Mouse (Mus musculus) olfactory bulb, adult 2 months (tissue): ENCODE results near the gene Agps. TPM values are rescaled to one million over a fixed set of nuclear protein-coding genes. Genes with fewer than 3 reads are reported as not detected.

Experiments
- H3K27ac ChIP-seq: fragments of 200-500 bp; 2 replicates; pipeline ENCODE4 v1.5.1; 2012; ENCODE audit warnings: low read depth, low read length; ENCODE audit not compliant: insufficient read depth
- H3K4me1 ChIP-seq: fragments of 200-500 bp; 2 replicates; pipeline ENCODE4 v1.6.1; 2012; ENCODE audit warnings: low read length; ENCODE audit not compliant: control insufficient read depth, insufficient read depth
- H3K4me3 ChIP-seq: fragments of 200-500 bp; 2 replicates; pipeline ENCODE4 v1.5.1; 2012; ENCODE audit warnings: mild to moderate bottlenecking, low read depth, low read length, moderate library complexity; ENCODE audit not compliant: insufficient read depth
- CTCF ChIP-seq: fragments of 200-500 bp; IDR thresholded peaks from 2 replicates; pipeline ENCODE4 v1.5.1; 2012; ENCODE audit warnings: low read depth, mild to moderate bottlenecking, low read length, moderate library complexity; ENCODE audit not compliant: insufficient read depth
- POLR2A ChIP-seq: fragments of 200-500 bp; IDR thresholded peaks from 2 replicates; pipeline ENCODE4 v1.6.1; 2012; ENCODE audit warnings: mild to moderate bottlenecking, low read depth, low read length, moderate library complexity; ENCODE audit not compliant: insufficient read depth
- WGBS: fragments of 180-500 bp; shearing (Covaris S2); methylation state at CpG from one replicate; pipeline ENCODE4 v1.1.7; 2018; 5-methylcytosine and 5-hydroxymethylcytosine counted together
- polyA plus RNA-seq: library from polyadenylated mRNA; stranded (reverse); fragments of >200 nt; gene quantifications from 2 replicates; pipeline ENCODE4 v1.2.4, GENCODE M21; 2012; ENCODE audit warnings: low replicate concordance; ENCODE audit not compliant: missing spikeins, insufficient read depth, insufficient read length

The Agps gene
- polyA plus RNA-seq, 1 experiment: not detected

DNA sequence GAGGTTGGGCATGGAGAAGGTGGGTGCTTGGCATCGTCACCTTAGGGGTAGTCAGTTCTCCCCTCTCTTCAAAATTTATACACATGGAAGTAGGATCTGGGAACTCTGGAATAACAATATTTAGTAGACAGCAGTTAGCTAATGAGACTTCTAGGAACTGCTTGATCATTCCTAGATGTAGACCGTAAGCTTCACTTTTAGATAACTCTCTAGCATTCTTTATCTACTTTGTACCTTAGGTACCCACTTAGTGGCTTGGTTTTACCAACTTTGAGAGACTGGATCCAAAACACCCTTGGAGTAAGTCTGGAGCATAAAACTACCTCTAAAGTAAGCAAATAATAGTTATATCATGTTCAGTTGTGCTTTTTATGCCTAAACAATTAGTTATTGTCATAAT lies 20.5 kb downstream of the Agps start:
- 99% methylated on average over 2 of the region's 2 CpGs for WGBS
- H3K27ac ChIP-seq: no peak overlapping the region
- no peak overlapping the region for H3K4me3 ChIP-seq
- TF ChIP-seq CTCF (no peak), POLR2A (no peak)
- H3K4me1 ChIP-seq: no peaks in the 10 kb centered on the region

DNA sequence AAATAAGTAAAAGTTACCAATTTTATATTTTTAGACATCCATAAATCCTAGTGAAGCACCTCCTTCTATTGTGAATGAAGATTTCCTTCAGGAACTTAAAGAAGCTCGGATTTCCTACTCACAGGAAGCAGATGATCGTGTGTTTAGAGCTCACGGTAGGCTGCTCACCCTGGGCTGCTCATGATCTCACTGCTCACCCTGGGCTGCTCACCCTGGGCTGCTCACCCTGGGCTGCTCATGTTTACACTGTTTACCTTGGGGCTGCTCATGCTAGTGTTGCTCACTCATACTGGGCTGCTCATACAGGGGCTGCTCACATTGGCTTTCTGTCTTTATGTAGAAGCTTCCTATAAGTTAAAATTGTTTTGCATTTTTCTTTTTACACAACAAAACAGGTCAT lies 22.2 kb downstream of the Agps start:
- 78% methylated on average over 3 of the region's 3 CpGs for WGBS
- no peak for TF ChIP-seq POLR2A
- no peak for TF ChIP-seq CTCF
- no peaks in the 10 kb centered on the region for H3K4me1 ChIP-seq
- H3K4me3 ChIP-seq: no peak overlapping the region
- no peak overlapping the region for H3K27ac ChIP-seq

DNA sequence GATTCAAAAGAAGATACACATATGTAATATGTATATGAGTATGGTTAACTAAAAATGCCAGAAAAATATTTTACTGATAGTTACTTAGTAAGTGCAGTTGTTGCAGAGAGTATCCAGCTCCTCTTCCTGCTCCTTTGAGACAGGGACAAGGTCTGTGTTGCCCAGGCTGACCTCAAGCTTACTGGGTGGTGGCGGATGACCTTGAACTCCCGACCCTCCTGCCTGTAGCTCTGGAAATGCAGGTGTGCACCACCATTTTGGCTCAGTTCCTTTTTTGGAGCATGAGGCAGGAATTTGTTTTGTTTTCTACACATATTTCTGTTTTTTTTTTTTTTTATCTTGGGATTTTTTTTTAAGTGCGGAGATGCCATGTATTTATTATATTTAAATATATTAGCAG lies 29.1 kb downstream of the Agps start:
- no peak overlapping the region for H3K4me3 ChIP-seq
- H3K4me1 ChIP-seq: no peaks in the 10 kb centered on the region
- no peak overlapping the region for H3K27ac ChIP-seq
- TF ChIP-seq CTCF (no peak), POLR2A (no peak)
- 94% methylated on average over 3 of the region's 3 CpGs for WGBS

DNA sequence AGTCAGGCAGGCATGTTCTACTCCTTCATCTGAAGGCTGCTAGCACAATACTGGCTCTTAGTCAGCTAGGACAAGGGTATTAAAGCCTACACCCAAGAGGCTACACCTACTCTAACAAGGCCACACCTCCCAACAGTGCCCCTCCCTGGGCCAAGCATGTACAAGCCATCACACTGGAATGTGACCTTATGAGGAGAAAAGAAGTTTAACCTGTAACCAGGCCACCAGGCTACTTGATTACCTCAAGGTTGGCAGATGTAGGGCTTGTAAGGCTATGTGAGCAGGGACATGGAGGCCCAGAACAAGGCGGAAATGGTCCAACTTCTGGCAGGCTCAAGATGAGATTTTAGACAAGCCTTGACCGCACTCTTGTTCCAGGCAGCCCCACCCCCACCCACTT lies 37.6 kb downstream of the Agps start:
- Histone ChIP-seq H3K27ac (no peak overlapping the region), H3K4me3 (no peak overlapping the region), H3K4me1 (no peaks in the 10 kb centered on the region)
- 84% methylated on average over 2 of the region's 2 CpGs for WGBS
- TF ChIP-seq POLR2A (no peak), CTCF (no peak)

DNA sequence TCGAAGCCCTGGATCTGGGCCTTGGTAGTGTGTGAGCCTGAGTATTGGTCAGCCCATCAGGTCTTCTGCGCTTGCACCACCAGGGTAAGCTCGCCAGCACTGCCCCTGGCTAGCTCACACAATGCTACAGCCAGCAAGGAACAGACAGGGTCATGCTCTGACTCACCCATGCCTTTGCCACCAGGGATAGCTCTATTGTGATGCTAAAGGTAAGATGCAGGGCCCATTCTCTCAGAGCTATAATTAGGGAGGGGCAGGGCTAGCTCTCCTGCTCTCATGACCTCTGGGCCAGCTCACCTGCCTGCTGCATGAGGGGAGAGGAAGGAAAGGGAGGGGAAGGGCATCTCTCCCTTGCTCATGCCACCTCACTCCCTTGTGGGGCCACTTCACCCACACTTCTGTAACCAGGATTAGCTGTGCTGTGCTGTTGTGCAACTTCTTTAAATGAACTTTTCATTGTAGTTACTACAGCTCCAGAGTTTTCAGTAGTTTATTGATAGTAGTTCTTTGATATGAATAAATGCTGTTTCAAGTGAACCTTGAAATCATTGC lies 42.1 kb downstream of the Agps start:
- no peaks in the 10 kb centered on the region for H3K4me1 ChIP-seq
- 72% methylated on average over 3 of the region's 3 CpGs for WGBS
- H3K27ac ChIP-seq: no peak overlapping the region
- no peak overlapping the region for H3K4me3 ChIP-seq
- TF ChIP-seq CTCF (no peak), POLR2A (no peak)

DNA sequence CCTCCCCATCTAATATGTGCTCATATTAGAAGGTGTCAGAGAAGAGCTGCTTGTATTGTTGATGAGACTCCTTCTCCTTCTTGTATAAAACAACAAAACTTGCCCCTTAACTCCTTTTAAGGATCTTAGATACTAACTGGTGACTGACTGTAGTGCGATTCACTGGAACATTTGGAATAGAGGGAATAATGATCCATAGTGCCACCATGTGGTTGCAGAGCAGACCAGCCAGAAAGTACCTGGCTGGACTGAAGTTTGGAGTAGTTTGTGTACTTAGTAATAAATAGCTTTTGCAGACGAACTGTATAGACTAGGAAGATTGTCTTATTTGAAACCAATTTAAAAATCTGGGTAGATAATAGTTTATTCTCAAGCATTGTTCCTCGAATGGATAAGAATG lies 47.8 kb downstream of the Agps start:
- TF ChIP-seq CTCF (no peak), POLR2A (no peak)
- Histone ChIP-seq H3K4me1 (no peaks in the 10 kb centered on the region), H3K4me3 (no peak overlapping the region), H3K27ac (no peak overlapping the region)
- WGBS: 42% methylated on average over 3 of the region's 3 CpGs

DNA sequence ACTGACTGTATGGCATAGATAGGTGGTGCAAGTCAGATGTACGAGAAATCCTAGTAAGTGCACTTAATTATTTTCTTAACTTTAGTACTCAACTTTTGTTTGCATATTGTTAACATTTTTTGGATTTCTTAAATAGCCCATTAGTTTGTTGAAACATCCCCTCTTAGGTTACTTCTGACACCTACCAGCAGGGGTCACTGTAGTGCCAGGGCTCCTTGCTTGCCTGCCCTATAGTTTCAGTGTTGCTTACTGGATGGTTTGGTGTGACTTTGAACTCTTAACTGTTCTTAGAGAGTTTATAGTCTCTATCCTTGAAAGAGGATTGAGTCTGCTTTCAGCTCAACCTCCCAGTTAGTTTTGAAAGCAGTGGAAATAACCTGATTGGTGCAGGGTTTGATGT lies 51.6 kb downstream of the Agps start:
- TF ChIP-seq POLR2A (no peak), CTCF (no peak)
- H3K4me1 ChIP-seq: no peaks in the 10 kb centered on the region
- WGBS: 56% methylated on average over 1 of the region's 1 CpGs
- no peak overlapping the region for H3K27ac ChIP-seq
- H3K4me3 ChIP-seq: no peak overlapping the region

DNA sequence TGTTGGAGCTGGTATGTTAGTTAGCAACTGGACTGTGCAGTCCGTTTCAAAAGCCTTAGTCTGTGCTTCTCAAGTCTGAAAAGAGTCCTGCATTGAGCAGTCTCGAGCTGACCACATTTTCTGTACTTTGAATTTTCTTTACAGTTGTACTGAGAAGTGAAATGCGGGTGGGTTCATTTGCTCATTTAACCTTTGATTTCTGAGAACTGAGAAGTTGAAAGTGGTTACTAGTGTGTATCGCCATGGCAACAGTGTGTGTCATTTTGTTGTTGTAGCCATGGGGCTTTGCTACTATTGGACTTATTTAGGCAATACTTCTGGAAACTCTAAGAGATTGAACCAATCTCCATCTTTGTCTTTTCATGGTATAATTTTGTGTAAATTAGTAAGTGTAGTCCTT lies 60.0 kb downstream of the Agps start:
- Histone ChIP-seq H3K4me1 (no peaks in the 10 kb centered on the region), H3K4me3 (no peak overlapping the region), H3K27ac (no peak overlapping the region)
- no peak for TF ChIP-seq CTCF
- TF ChIP-seq POLR2A: no peak
- WGBS: 61% methylated on average over 4 of the region's 4 CpGs

DNA sequence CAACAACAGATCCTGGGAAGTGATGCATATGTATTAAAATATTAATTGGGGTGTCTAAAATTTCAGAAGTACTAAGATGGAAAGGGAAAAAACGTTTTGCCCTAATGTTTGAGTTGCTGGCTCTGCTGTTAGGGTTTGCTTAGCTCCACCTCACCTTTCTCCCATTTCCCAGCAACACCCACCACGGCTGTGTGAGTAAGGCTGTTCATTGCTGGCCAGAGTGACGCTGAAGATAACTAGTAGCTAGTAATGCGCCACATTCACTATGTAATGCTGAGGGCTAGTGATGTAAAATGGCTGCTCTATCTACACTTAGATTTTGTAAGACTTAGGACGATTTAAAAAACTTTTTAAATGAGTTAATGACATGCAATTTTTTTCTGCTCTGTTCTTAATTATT lies 63.7 kb downstream of the Agps start:
- Histone ChIP-seq H3K27ac (no peak overlapping the region), H3K4me3 (no peak overlapping the region), H3K4me1 (no peaks in the 10 kb centered on the region)
- TF ChIP-seq CTCF (no peak), POLR2A (no peak)
- 84% methylated on average over 5 of the region's 5 CpGs for WGBS

DNA sequence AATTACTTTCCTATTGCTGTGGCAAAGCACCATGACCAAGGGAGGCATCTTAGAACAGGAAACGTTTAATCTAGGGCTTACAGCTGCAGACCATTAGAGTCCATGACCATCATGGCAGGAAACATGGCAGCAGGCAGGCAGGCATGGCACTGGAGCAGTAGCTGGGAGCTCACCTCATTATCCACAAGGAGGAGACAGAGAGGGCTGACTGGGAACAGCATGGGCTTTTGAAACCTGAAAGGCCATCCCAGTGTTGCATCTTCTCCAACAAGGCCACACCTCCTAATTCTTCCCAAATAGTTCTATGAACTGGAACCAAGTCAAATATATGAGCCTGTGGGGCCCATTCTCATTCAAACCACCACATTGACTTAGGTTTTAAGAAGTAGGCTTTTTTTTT lies 68.3 kb downstream of the Agps start:
- Histone ChIP-seq H3K4me3 (no peak overlapping the region), H3K27ac (no peak overlapping the region), H3K4me1 (no peaks in the 10 kb centered on the region)
- WGBS: 94% methylated on average over 1 of the region's 1 CpGs
- TF ChIP-seq POLR2A: no peak
- no peak for TF ChIP-seq CTCF
